Mouse (Mus musculus) MEL (cell line): Measurements from ENCODE around the gene Stx4a. TPM values are rescaled to one million over a fixed set of nuclear protein-coding genes. Genes with fewer than 3 reads are reported as not detected.

Source experiments
- DNase-seq: peaks from one replicate; pipeline ENCODE4 v3.0.0; 2011; ENCODE audit warnings: low read depth, low spot score
- H3K27ac ChIP-seq: 2 replicates; pipeline ENCODE4 v1.5.1; 2012; ENCODE audit warnings: low read depth, mild to moderate bottlenecking, control low read depth, low read length, moderate library complexity; ENCODE audit not compliant: control insufficient read depth
- H3K27me3 ChIP-seq, 2 experiments: fragments of 150-350 bp in 1 of 2; sonication (generic) in 1 of 2; 2 replicates each; pipeline ENCODE4 v1.6.1; 2012; ENCODE audit warnings: low read length in 2 of 2, mild to moderate bottlenecking in 2 of 2, improper control_type of control experiment in 1 of 2, moderate library complexity in 1 of 2; ENCODE audit not compliant: insufficient read depth in 2 of 2, control insufficient read depth in 1 of 2
- H3K36me3 ChIP-seq, 2 experiments: 2 replicates each; pipeline ENCODE4 v1.6.1; 2012 to 2014; ENCODE audit warnings: low read length in 2 of 2, improper control_type of control experiment in 1 of 2, inconsistent platforms in 1 of 2, mild to moderate bottlenecking in 1 of 2; ENCODE audit not compliant: insufficient read depth in 2 of 2, control insufficient read depth in 1 of 2
- H3K4me1 ChIP-seq, 2 experiments: fragments of 150-350 bp in 1 of 2; sonication (generic) in 1 of 2; 2 replicates each; pipeline ENCODE4 v1.6.1; 2012; ENCODE audit warnings: low read length in 2 of 2, improper control_type of control experiment in 1 of 2, mild to moderate bottlenecking in 1 of 2; ENCODE audit not compliant: insufficient read depth in 2 of 2, control insufficient read depth in 1 of 2
- H3K4me3 ChIP-seq, 2 experiments: fragments of 150-350 bp in 1 of 2; sonication (generic) in 1 of 2; 2 replicates each; pipeline ENCODE4 v1.5.1; 2012; ENCODE audit warnings: low read depth in 2 of 2, low read length in 2 of 2, mild to moderate bottlenecking in 2 of 2, moderate library complexity in 2 of 2, control low read depth in 1 of 2, improper control_type of control experiment in 1 of 2; ENCODE audit not compliant: control insufficient read depth in 1 of 2, insufficient read depth in 1 of 2
- H3K79me2 ChIP-seq: 2 replicates; pipeline ENCODE4 v1.6.1; 2012; ENCODE audit warnings: mild to moderate bottlenecking, low read length, moderate library complexity; ENCODE audit not compliant: control insufficient read depth, poor library complexity, insufficient read depth
- H3K9ac ChIP-seq: 2 replicates; pipeline ENCODE4 v1.6.1; 2012; ENCODE audit warnings: low read depth, mild to moderate bottlenecking, control low read depth, low read length, moderate library complexity; ENCODE audit not compliant: control insufficient read depth, poor library complexity, severe bottlenecking
- H3K9me3 ChIP-seq: fragments of 150-350 bp; sonication (generic); replicated peaks from 2 replicates; pipeline ENCODE4 v1.6.1; 2012; ENCODE audit warnings: mild to moderate bottlenecking, low read length, improper control_type of control experiment, moderate library complexity; ENCODE audit not compliant: insufficient read depth
- BHLHE40 ChIP-seq: IDR thresholded peaks from 2 replicates; pipeline ENCODE4 v1.6.1; 2012; ENCODE audit warnings: low read depth, mild to moderate bottlenecking, inconsistent platforms, low read length, improper control_type of control experiment, borderline replicate concordance
- CHD1 ChIP-seq: IDR thresholded peaks from 2 replicates; pipeline ENCODE4 v1.6.1; 2012; ENCODE audit warnings: low read depth, mild to moderate bottlenecking, inconsistent platforms, low read length, improper control_type of control experiment
- CHD2 ChIP-seq: IDR thresholded peaks from 2 replicates; pipeline ENCODE4 v1.6.1; 2011; ENCODE audit warnings: low read length, improper control_type of control experiment
- CTCF ChIP-seq, 3 experiments: IDR thresholded peaks in 2 of 3; conservative IDR thresholded peaks in 1 of 3; 2 replicates each; pipeline ENCODE4 v1.5.1; 2011 to 2012; ENCODE audit warnings: low read length in 3 of 3, low read depth in 2 of 3, mild to moderate bottlenecking in 2 of 3, improper control_type of control experiment in 1 of 3, inconsistent platforms in 1 of 3, mixed read lengths in 1 of 3, moderate library complexity in 1 of 3; ENCODE audit not compliant: control insufficient read depth in 1 of 3, insufficient read depth in 1 of 3, poor library complexity in 1 of 3, severe bottlenecking in 1 of 3
- E2F4 ChIP-seq: IDR thresholded peaks from 2 replicates; pipeline ENCODE4 v1.6.1; 2011; ENCODE audit warnings: low read depth, low read length, improper control_type of control experiment, borderline replicate concordance
- ELF1 ChIP-seq: IDR thresholded peaks from 2 replicates; pipeline ENCODE4 v1.6.1; 2014; ENCODE audit warnings: low read depth, mild to moderate bottlenecking, inconsistent platforms, low read length, improper control_type of control experiment, moderate library complexity
- EP300 ChIP-seq, 2 experiments: IDR thresholded peaks; 2 replicates each; pipeline ENCODE4 v1.6.1; 2011; ENCODE audit warnings: improper control_type of control experiment in 2 of 2, low read length in 2 of 2, low read depth in 1 of 2, mild to moderate bottlenecking in 1 of 2
- GATA1 ChIP-seq: IDR thresholded peaks from 2 replicates; pipeline ENCODE4 v1.6.1; 2011; ENCODE audit warnings: low read depth, low read length, improper control_type of control experiment
- JUND ChIP-seq: IDR thresholded peaks from 2 replicates; pipeline ENCODE4 v1.6.1; 2011; ENCODE audit warnings: low read depth, mild to moderate bottlenecking, improper control_type of control experiment, low read length
- KAT2A ChIP-seq: conservative IDR thresholded peaks from 2 replicates; pipeline ENCODE4 v1.6.1; 2012; ENCODE audit warnings: low read depth, low read length, improper control_type of control experiment, inconsistent platforms
- MAFK ChIP-seq: IDR thresholded peaks from 2 replicates; pipeline ENCODE4 v1.6.1; 2011; ENCODE audit warnings: low read depth, mild to moderate bottlenecking, low read length, improper control_type of control experiment, borderline replicate concordance
- MAX ChIP-seq: IDR thresholded peaks from 2 replicates; pipeline ENCODE4 v1.6.1; 2011; ENCODE audit warnings: low read length, improper control_type of control experiment
- MXI1 ChIP-seq: IDR thresholded peaks from 2 replicates; pipeline ENCODE4 v1.6.1; 2011; ENCODE audit warnings: mild to moderate bottlenecking, low read depth, low read length, improper control_type of control experiment
- MYB ChIP-seq: IDR thresholded peaks from 2 replicates; pipeline ENCODE4 v1.6.1; 2011; ENCODE audit warnings: mild to moderate bottlenecking, low read depth, low read length, improper control_type of control experiment
- MYC ChIP-seq: IDR thresholded peaks from 2 replicates; pipeline ENCODE4 v1.6.1; 2011; ENCODE audit warnings: low read depth, mild to moderate bottlenecking, low read length, improper control_type of control experiment, moderate library complexity
- NELFE ChIP-seq: IDR thresholded peaks from 2 replicates; pipeline ENCODE4 v1.6.1; 2011; ENCODE audit warnings: low read depth, low read length, improper control_type of control experiment
- NRF1 ChIP-seq: IDR thresholded peaks from 2 replicates; pipeline ENCODE4 v1.6.1; 2014; ENCODE audit warnings: low read depth, mild to moderate bottlenecking, inconsistent platforms, low read length, improper control_type of control experiment, moderate library complexity; ENCODE audit not compliant: poor library complexity, insufficient read depth, severe bottlenecking
- POLR2A ChIP-seq, 2 experiments: IDR thresholded peaks; 2 replicates each; pipeline ENCODE4 v1.6.1; 2011 to 2012; ENCODE audit warnings: low read length in 2 of 2, mild to moderate bottlenecking in 2 of 2, control low read depth in 1 of 2, improper control_type of control experiment in 1 of 2, low read depth in 1 of 2, moderate library complexity in 1 of 2; ENCODE audit not compliant: control insufficient read depth in 1 of 2, insufficient read depth in 1 of 2, poor library complexity in 1 of 2
- POLR2AphosphoS2 ChIP-seq: IDR thresholded peaks from 2 replicates; pipeline ENCODE4 v1.6.1; 2011; ENCODE audit warnings: low read length, improper control_type of control experiment
- POLR2AphosphoS5 ChIP-seq: IDR thresholded peaks from 2 replicates; pipeline ENCODE4 v1.6.1; 2012; ENCODE audit warnings: low read depth, borderline replicate concordance, mild to moderate bottlenecking, inconsistent platforms, low read length, moderate library complexity, mixed read lengths
- RAD21 ChIP-seq: IDR thresholded peaks from 2 replicates; pipeline ENCODE4 v1.6.1; 2011; ENCODE audit warnings: mild to moderate bottlenecking, low read depth, low read length, improper control_type of control experiment
- RCOR1 ChIP-seq: IDR thresholded peaks from 2 replicates; pipeline ENCODE4 v1.6.1; 2012; ENCODE audit warnings: low read depth, mild to moderate bottlenecking, inconsistent platforms, low read length, improper control_type of control experiment
- SIN3A ChIP-seq: IDR thresholded peaks from 2 replicates; pipeline ENCODE4 v1.6.1; 2012; ENCODE audit warnings: low read length, improper control_type of control experiment, inconsistent platforms
- SMC3 ChIP-seq: IDR thresholded peaks from 2 replicates; pipeline ENCODE4 v1.6.1; 2011; ENCODE audit warnings: low read depth, low read length, improper control_type of control experiment
- TAL1 ChIP-seq: IDR thresholded peaks from 2 replicates; pipeline ENCODE4 v1.6.1; 2012; ENCODE audit warnings: mild to moderate bottlenecking, inconsistent platforms, low read length, moderate library complexity, mixed read lengths
- TBP ChIP-seq: IDR thresholded peaks from 2 replicates; pipeline ENCODE4 v1.8.0; 2011; ENCODE audit warnings: low read depth, low read length, improper control_type of control experiment
- TCF12 ChIP-seq: IDR thresholded peaks from 2 replicates; pipeline ENCODE4 v1.6.1; 2014; ENCODE audit warnings: low read depth, mild to moderate bottlenecking, inconsistent platforms, low read length, improper control_type of control experiment, moderate library complexity
- UBTF ChIP-seq: IDR thresholded peaks from 2 replicates; pipeline ENCODE4 v1.6.1; 2012; ENCODE audit warnings: low read depth, mild to moderate bottlenecking, inconsistent platforms, low read length, improper control_type of control experiment, moderate library complexity, borderline replicate concordance; ENCODE audit not compliant: insufficient read depth
- USF1 ChIP-seq: IDR thresholded peaks from 2 replicates; pipeline ENCODE4 v1.6.1; 2014; ENCODE audit warnings: low read depth, mild to moderate bottlenecking, inconsistent platforms, low read length, improper control_type of control experiment, moderate library complexity
- USF2 ChIP-seq, 2 experiments: IDR thresholded peaks; 2 replicates each; pipeline ENCODE4 v1.6.1; 2011 to 2012; ENCODE audit warnings: improper control_type of control experiment in 2 of 2, low read length in 2 of 2, borderline replicate concordance in 1 of 2, inconsistent platforms in 1 of 2, low read depth in 1 of 2, mild to moderate bottlenecking in 1 of 2; ENCODE audit not compliant: insufficient read depth in 1 of 2
- ZC3H11A ChIP-seq: IDR thresholded peaks from 2 replicates; pipeline ENCODE4 v1.6.1; 2012; ENCODE audit warnings: low read depth, mild to moderate bottlenecking, inconsistent platforms, low read length, improper control_type of control experiment
- ZMIZ1 ChIP-seq: IDR thresholded peaks from 2 replicates; pipeline ENCODE4 v1.6.1; 2012; ENCODE audit warnings: low read depth, mild to moderate bottlenecking, inconsistent platforms, low read length, improper control_type of control experiment, moderate library complexity
- polyA plus RNA-seq, 2 experiments: library from polyadenylated mRNA; stranded (reverse) in 1 of 2; unstranded in 1 of 2; fragments of >175 nt in 1 of 2; fragments of >200 nt in 1 of 2; gene quantifications; 2 replicates each; pipeline versions ENCODE4 v1.2.1 to v1.2.4; 2012; ENCODE audit warnings: low replicate concordance in 2 of 2, low read depth in 1 of 2; ENCODE audit not compliant: insufficient read length in 2 of 2, insufficient read depth in 1 of 2, missing spikeins in 1 of 2
- total RNA-seq: library from RNA; depleted of rRNA; stranded (reverse); fragments of 300-350 nt; gene quantifications from 2 replicates; pipeline ENCODE4 v1.2.3, GENCODE M21; 2012

The Stx4a gene
- total and polyA plus RNA-seq, 3 experiments: 47.8 to 121 TPM; not detected in 1

DNA sequence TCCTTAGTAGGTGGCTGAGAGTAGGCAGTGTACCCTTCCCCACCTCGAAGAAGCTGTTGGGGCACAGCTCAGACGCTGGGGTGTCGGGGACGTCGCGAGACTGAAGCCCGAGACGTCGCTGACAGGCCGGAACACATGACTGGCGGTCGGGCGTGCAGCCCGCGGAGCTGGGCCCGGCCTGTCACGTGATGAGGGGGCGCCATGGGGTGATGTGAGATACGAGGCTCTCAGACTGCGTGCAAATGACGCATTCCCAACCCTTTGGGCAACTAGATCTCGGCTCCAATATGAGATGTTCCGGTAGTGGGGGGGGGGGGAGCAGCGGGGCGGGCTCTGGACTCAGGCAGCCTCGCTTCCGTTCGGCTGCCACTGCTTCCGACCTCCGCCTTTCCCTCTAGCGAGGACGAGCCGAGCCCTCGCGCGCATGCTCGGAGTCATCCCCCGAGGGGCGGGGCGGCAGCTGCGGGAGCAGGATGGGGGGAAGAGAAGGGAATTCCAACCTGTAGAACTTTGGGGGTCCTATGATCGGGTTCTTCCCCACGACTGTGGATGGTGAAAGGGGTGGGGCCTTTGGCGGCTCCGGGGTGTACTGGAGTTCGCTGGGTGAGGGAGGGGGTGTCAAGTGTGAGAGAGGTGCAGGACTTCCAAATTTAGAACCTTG, 17.4 kb downstream of the Stx4a start (continued):
- TF ChIP-seq UBTF: no peak
- 0 out of 2 replicates have a peak, but pooled peaks have one; percentile 83 for TF ChIP-seq CHD1
- TF ChIP-seq USF1: peak; percentile 98

DNA sequence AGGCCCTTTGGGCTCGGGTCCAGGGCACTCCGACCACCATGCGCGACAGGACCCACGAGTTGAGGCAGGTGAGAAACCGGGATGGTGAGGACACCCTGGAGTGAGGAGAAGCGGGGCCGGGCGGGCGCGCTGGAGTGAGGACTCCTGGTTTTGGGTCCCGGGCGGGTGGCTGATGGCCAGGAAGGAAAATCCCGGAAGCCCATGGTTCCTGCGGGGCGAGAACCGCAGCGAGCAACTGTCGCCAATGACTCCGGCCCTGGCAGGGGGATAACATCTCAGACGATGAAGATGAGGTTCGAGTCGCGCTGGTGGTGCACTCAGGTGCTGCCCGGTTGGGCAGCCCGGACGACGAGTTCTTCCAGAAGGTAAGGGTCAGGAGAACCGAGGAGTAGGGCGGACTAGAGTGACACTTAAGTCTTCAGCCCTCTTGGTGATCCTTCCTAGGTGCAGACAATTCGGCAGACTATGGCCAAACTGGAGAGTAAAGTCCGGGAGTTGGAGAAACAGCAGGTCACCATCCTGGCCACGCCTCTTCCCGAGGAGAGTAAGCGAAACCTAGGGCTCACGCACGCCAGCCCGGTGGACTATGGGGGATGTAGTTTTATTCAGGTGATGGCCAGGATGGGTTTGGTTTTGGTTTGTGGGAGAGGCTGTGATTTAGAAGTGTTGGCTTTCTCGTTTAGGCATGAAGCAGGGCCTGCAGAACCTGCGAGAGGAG, 18.1 kb downstream of the Stx4a start:
- DNase-seq: peak; percentile 88
- H3K27ac ChIP-seq: peak overlapping the region; percentile 98
- H3K36me3 ChIP-seq: peaks cover 0 to 7% of the 10 kb centered on the region in 2 experiments; a peak in 1 of 4 replicates
- peak overlapping the region; percentile 78 to 92 for H3K4me3 ChIP-seq
- no peaks in the 10 kb centered on the region for H3K27me3 ChIP-seq
- peaks cover 7% of the 10 kb centered on the region; the same call in 1 of the 2 replicates for H3K79me2 ChIP-seq
- peak overlapping the region; percentile 99 for H3K9ac ChIP-seq
- 0 out of 4 replicates have a peak, but pooled peaks cover 0 to 10% of the 10 kb centered on the region in 2 experiments for H3K4me1 ChIP-seq
- no peaks in the 10 kb centered on the region for H3K9me3 ChIP-seq
- TF ChIP-seq GATA1 (no peak), SIN3A (peak; percentile 70), E2F4 (no peak), ELF1 (peak; percentile 31; the same call in 1 of the 2 replicates), POLR2AphosphoS2 (peak; percentile 34; the same call in 1 of the 2 replicates), TCF12 (no peak), MAFK (no peak), POLR2AphosphoS5 (no peak), POLR2A (IDR thresholded peaks at IDR 0.05; ENCODE audit: control insufficient read depth in 1 of 2, insufficient read depth in 1 of 2, low read depth in 1 of 2, low read length in 2 of 2, poor library complexity in 1 of 2) (peak in 1 of 2 experiments; percentile 83; a peak in 2 of 4 replicates), CHD1 (peak; percentile 77; the same call in 1 of the 2 replicates), UBTF (no peak), TAL1 (no peak), CTCF (IDR thresholded peaks at IDR 0.05 in 2 of 3, conservative IDR thresholded peaks at IDR 0.05 in 1 of 3; ENCODE audit: control insufficient read depth in 1 of 3, insufficient read depth in 1 of 3, low read depth in 2 of 3, low read length in 3 of 3, poor library complexity in 1 of 3, severe bottlenecking in 1 of 3) (no peak), NELFE (peak; percentile 46; the same call in 1 of the 2 replicates), SMC3 (no peak), MYB (no peak), MAX (0 out of 2 replicates have a peak, but pooled peaks have one; percentile 16), JUND (no peak), USF2 (IDR thresholded peaks at IDR 0.05; ENCODE audit: borderline replicate concordance in 1 of 2, insufficient read depth in 1 of 2, low read depth in 1 of 2, low read length in 2 of 2) (no peak), RCOR1 (no peak), RAD21 (no peak), TBP (peak; percentile 65; the same call in 1 of the 2 replicates), BHLHE40 (no peak), ZMIZ1 (peak; percentile 77), USF1 (0 out of 2 replicates have a peak, but pooled peaks have one; percentile 25), MYC (0 out of 2 replicates have a peak, but pooled peaks have one; percentile 20), KAT2A (no peak; the same call in none of the 2 replicates), NRF1 (peak; percentile 55; the same call in 1 of the 2 replicates), ZC3H11A (no peak), EP300 (IDR thresholded peaks at IDR 0.05; ENCODE audit: low read depth in 1 of 2, low read length in 2 of 2) (no peak), MXI1 (peak; percentile 73), CHD2 (no peak)
